Mouse (Mus musculus) MEL (cell line): ENCODE results near the gene Nacc2. TPM values are rescaled to one million over a fixed set of nuclear protein-coding genes. Genes with fewer than 3 reads are reported as not detected.

ENCODE experiments used
- DNase-seq: peaks from one replicate; pipeline ENCODE4 v3.0.0; 2011; ENCODE audit warnings: low read depth, low spot score
- H3K27ac ChIP-seq: 2 replicates; pipeline ENCODE4 v1.5.1; 2012; ENCODE audit warnings: low read depth, mild to moderate bottlenecking, control low read depth, low read length, moderate library complexity; ENCODE audit not compliant: control insufficient read depth
- H3K27me3 ChIP-seq, 2 experiments: fragments of 150-350 bp in 1 of 2; sonication (generic) in 1 of 2; 2 replicates each; pipeline ENCODE4 v1.6.1; 2012; ENCODE audit warnings: low read length in 2 of 2, mild to moderate bottlenecking in 2 of 2, improper control_type of control experiment in 1 of 2, moderate library complexity in 1 of 2; ENCODE audit not compliant: insufficient read depth in 2 of 2, control insufficient read depth in 1 of 2
- H3K36me3 ChIP-seq, 2 experiments: 2 replicates each; pipeline ENCODE4 v1.6.1; 2012 to 2014; ENCODE audit warnings: low read length in 2 of 2, improper control_type of control experiment in 1 of 2, inconsistent platforms in 1 of 2, mild to moderate bottlenecking in 1 of 2; ENCODE audit not compliant: insufficient read depth in 2 of 2, control insufficient read depth in 1 of 2
- H3K4me1 ChIP-seq, 2 experiments: fragments of 150-350 bp in 1 of 2; sonication (generic) in 1 of 2; 2 replicates each; pipeline ENCODE4 v1.6.1; 2012; ENCODE audit warnings: low read length in 2 of 2, improper control_type of control experiment in 1 of 2, mild to moderate bottlenecking in 1 of 2; ENCODE audit not compliant: insufficient read depth in 2 of 2, control insufficient read depth in 1 of 2
- H3K4me3 ChIP-seq, 2 experiments: fragments of 150-350 bp in 1 of 2; sonication (generic) in 1 of 2; 2 replicates each; pipeline ENCODE4 v1.5.1; 2012; ENCODE audit warnings: low read depth in 2 of 2, low read length in 2 of 2, mild to moderate bottlenecking in 2 of 2, moderate library complexity in 2 of 2, control low read depth in 1 of 2, improper control_type of control experiment in 1 of 2; ENCODE audit not compliant: control insufficient read depth in 1 of 2, insufficient read depth in 1 of 2
- H3K79me2 ChIP-seq: 2 replicates; pipeline ENCODE4 v1.6.1; 2012; ENCODE audit warnings: mild to moderate bottlenecking, low read length, moderate library complexity; ENCODE audit not compliant: control insufficient read depth, poor library complexity, insufficient read depth
- H3K9ac ChIP-seq: 2 replicates; pipeline ENCODE4 v1.6.1; 2012; ENCODE audit warnings: low read depth, mild to moderate bottlenecking, control low read depth, low read length, moderate library complexity; ENCODE audit not compliant: control insufficient read depth, poor library complexity, severe bottlenecking
- H3K9me3 ChIP-seq: fragments of 150-350 bp; sonication (generic); replicated peaks from 2 replicates; pipeline ENCODE4 v1.6.1; 2012; ENCODE audit warnings: mild to moderate bottlenecking, low read length, improper control_type of control experiment, moderate library complexity; ENCODE audit not compliant: insufficient read depth
- BHLHE40 ChIP-seq: IDR thresholded peaks from 2 replicates; pipeline ENCODE4 v1.6.1; 2012; ENCODE audit warnings: low read depth, mild to moderate bottlenecking, inconsistent platforms, low read length, improper control_type of control experiment, borderline replicate concordance
- CTCF ChIP-seq, 3 experiments: IDR thresholded peaks in 2 of 3; conservative IDR thresholded peaks in 1 of 3; 2 replicates each; pipeline ENCODE4 v1.5.1; 2011 to 2012; ENCODE audit warnings: low read length in 3 of 3, low read depth in 2 of 3, mild to moderate bottlenecking in 2 of 3, improper control_type of control experiment in 1 of 3, inconsistent platforms in 1 of 3, mixed read lengths in 1 of 3, moderate library complexity in 1 of 3; ENCODE audit not compliant: control insufficient read depth in 1 of 3, insufficient read depth in 1 of 3, poor library complexity in 1 of 3, severe bottlenecking in 1 of 3
- E2F4 ChIP-seq: IDR thresholded peaks from 2 replicates; pipeline ENCODE4 v1.6.1; 2011; ENCODE audit warnings: low read depth, low read length, improper control_type of control experiment, borderline replicate concordance
- EP300 ChIP-seq, 2 experiments: IDR thresholded peaks; 2 replicates each; pipeline ENCODE4 v1.6.1; 2011; ENCODE audit warnings: improper control_type of control experiment in 2 of 2, low read length in 2 of 2, low read depth in 1 of 2, mild to moderate bottlenecking in 1 of 2
- GABPA ChIP-seq: IDR thresholded peaks from 2 replicates; pipeline ENCODE4 v1.6.1; 2012; ENCODE audit warnings: low read depth, mild to moderate bottlenecking, inconsistent platforms, low read length, improper control_type of control experiment, moderate library complexity
- GATA1 ChIP-seq: IDR thresholded peaks from 2 replicates; pipeline ENCODE4 v1.6.1; 2011; ENCODE audit warnings: low read depth, low read length, improper control_type of control experiment
- JUND ChIP-seq: IDR thresholded peaks from 2 replicates; pipeline ENCODE4 v1.6.1; 2011; ENCODE audit warnings: low read depth, mild to moderate bottlenecking, improper control_type of control experiment, low read length
- MAFK ChIP-seq: IDR thresholded peaks from 2 replicates; pipeline ENCODE4 v1.6.1; 2011; ENCODE audit warnings: low read depth, mild to moderate bottlenecking, low read length, improper control_type of control experiment, borderline replicate concordance
- MAZ ChIP-seq: IDR thresholded peaks from 2 replicates; pipeline ENCODE4 v1.6.1; 2012; ENCODE audit warnings: low read depth, mild to moderate bottlenecking, inconsistent platforms, low read length, improper control_type of control experiment
- MEF2A ChIP-seq: IDR thresholded peaks from 2 replicates; pipeline ENCODE4 v1.6.1; 2014; ENCODE audit warnings: low read depth, mild to moderate bottlenecking, inconsistent platforms, low read length, improper control_type of control experiment; ENCODE audit not compliant: poor library complexity, insufficient replicate concordance, severe bottlenecking; ENCODE audit errors: extremely low read depth
- MXI1 ChIP-seq: IDR thresholded peaks from 2 replicates; pipeline ENCODE4 v1.6.1; 2011; ENCODE audit warnings: mild to moderate bottlenecking, low read depth, low read length, improper control_type of control experiment
- MYB ChIP-seq: IDR thresholded peaks from 2 replicates; pipeline ENCODE4 v1.6.1; 2011; ENCODE audit warnings: mild to moderate bottlenecking, low read depth, low read length, improper control_type of control experiment
- NRF1 ChIP-seq: IDR thresholded peaks from 2 replicates; pipeline ENCODE4 v1.6.1; 2014; ENCODE audit warnings: low read depth, mild to moderate bottlenecking, inconsistent platforms, low read length, improper control_type of control experiment, moderate library complexity; ENCODE audit not compliant: poor library complexity, insufficient read depth, severe bottlenecking
- POLR2A ChIP-seq, 2 experiments: IDR thresholded peaks; 2 replicates each; pipeline ENCODE4 v1.6.1; 2011 to 2012; ENCODE audit warnings: low read length in 2 of 2, mild to moderate bottlenecking in 2 of 2, control low read depth in 1 of 2, improper control_type of control experiment in 1 of 2, low read depth in 1 of 2, moderate library complexity in 1 of 2; ENCODE audit not compliant: control insufficient read depth in 1 of 2, insufficient read depth in 1 of 2, poor library complexity in 1 of 2
- POLR2AphosphoS5 ChIP-seq: IDR thresholded peaks from 2 replicates; pipeline ENCODE4 v1.6.1; 2012; ENCODE audit warnings: low read depth, borderline replicate concordance, mild to moderate bottlenecking, inconsistent platforms, low read length, moderate library complexity, mixed read lengths
- RCOR1 ChIP-seq: IDR thresholded peaks from 2 replicates; pipeline ENCODE4 v1.6.1; 2012; ENCODE audit warnings: low read depth, mild to moderate bottlenecking, inconsistent platforms, low read length, improper control_type of control experiment
- SIN3A ChIP-seq: IDR thresholded peaks from 2 replicates; pipeline ENCODE4 v1.6.1; 2012; ENCODE audit warnings: low read length, improper control_type of control experiment, inconsistent platforms
- TBP ChIP-seq: IDR thresholded peaks from 2 replicates; pipeline ENCODE4 v1.8.0; 2011; ENCODE audit warnings: low read depth, low read length, improper control_type of control experiment
- UBTF ChIP-seq: IDR thresholded peaks from 2 replicates; pipeline ENCODE4 v1.6.1; 2012; ENCODE audit warnings: low read depth, mild to moderate bottlenecking, inconsistent platforms, low read length, improper control_type of control experiment, moderate library complexity, borderline replicate concordance; ENCODE audit not compliant: insufficient read depth
- USF1 ChIP-seq: IDR thresholded peaks from 2 replicates; pipeline ENCODE4 v1.6.1; 2014; ENCODE audit warnings: low read depth, mild to moderate bottlenecking, inconsistent platforms, low read length, improper control_type of control experiment, moderate library complexity
- USF2 ChIP-seq, 2 experiments: IDR thresholded peaks; 2 replicates each; pipeline ENCODE4 v1.6.1; 2011 to 2012; ENCODE audit warnings: improper control_type of control experiment in 2 of 2, low read length in 2 of 2, borderline replicate concordance in 1 of 2, inconsistent platforms in 1 of 2, low read depth in 1 of 2, mild to moderate bottlenecking in 1 of 2; ENCODE audit not compliant: insufficient read depth in 1 of 2
- ZC3H11A ChIP-seq: IDR thresholded peaks from 2 replicates; pipeline ENCODE4 v1.6.1; 2012; ENCODE audit warnings: low read depth, mild to moderate bottlenecking, inconsistent platforms, low read length, improper control_type of control experiment
- ZKSCAN1 ChIP-seq: IDR thresholded peaks from 2 replicates; pipeline ENCODE4 v1.6.1; 2012; ENCODE audit warnings: low read depth, mild to moderate bottlenecking, inconsistent platforms, low read length, improper control_type of control experiment, moderate library complexity
- ZMIZ1 ChIP-seq: IDR thresholded peaks from 2 replicates; pipeline ENCODE4 v1.6.1; 2012; ENCODE audit warnings: low read depth, mild to moderate bottlenecking, inconsistent platforms, low read length, improper control_type of control experiment, moderate library complexity
- ZNF384 ChIP-seq: IDR thresholded peaks from 2 replicates; pipeline ENCODE4 v1.6.1; 2012; ENCODE audit warnings: low read depth, mild to moderate bottlenecking, inconsistent platforms, low read length, improper control_type of control experiment
- polyA plus RNA-seq, 2 experiments: library from polyadenylated mRNA; stranded (reverse) in 1 of 2; unstranded in 1 of 2; fragments of >175 nt in 1 of 2; fragments of >200 nt in 1 of 2; gene quantifications; 2 replicates each; pipeline versions ENCODE4 v1.2.1 to v1.2.4; 2012; ENCODE audit warnings: low replicate concordance in 2 of 2, low read depth in 1 of 2; ENCODE audit not compliant: insufficient read length in 2 of 2, insufficient read depth in 1 of 2, missing spikeins in 1 of 2
- total RNA-seq: library from RNA; depleted of rRNA; stranded (reverse); fragments of 300-350 nt; gene quantifications from 2 replicates; pipeline ENCODE4 v1.2.3, GENCODE M21; 2012

Gene Nacc2
- total and polyA plus RNA-seq, 3 experiments: 0.19 to 1.7 TPM; not detected in 1

GRCm38 (mm10) chr2:26144331-26144730, 21.3 kb upstream of the Nacc2 start:
- peaks cover 0 to 2% of the 10 kb centered on the region in 2 experiments; a peak in 1 of 4 replicates for H3K36me3 ChIP-seq
- TF ChIP-seq POLR2AphosphoS5: no peak
- TF ChIP-seq MEF2A: no peak
- no peak for TF ChIP-seq USF2 (IDR thresholded peaks at IDR 0.05; ENCODE audit: borderline replicate concordance in 1 of 2, insufficient read depth in 1 of 2, low read depth in 1 of 2, low read length in 2 of 2)
- no peak for TF ChIP-seq POLR2A (IDR thresholded peaks at IDR 0.05; ENCODE audit: control insufficient read depth in 1 of 2, insufficient read depth in 1 of 2, low read depth in 1 of 2, low read length in 2 of 2, poor library complexity in 1 of 2)
- TF ChIP-seq JUND: no peak
- no peak for TF ChIP-seq GATA1
- no peak for TF ChIP-seq CTCF (IDR thresholded peaks at IDR 0.05 in 2 of 3, conservative IDR thresholded peaks at IDR 0.05 in 1 of 3; ENCODE audit: control insufficient read depth in 1 of 3, insufficient read depth in 1 of 3, low read depth in 2 of 3, low read length in 3 of 3, poor library complexity in 1 of 3, severe bottlenecking in 1 of 3)
- TF ChIP-seq ZKSCAN1: no peak
- no peak for TF ChIP-seq USF1
- TF ChIP-seq BHLHE40: no peak
- no peak for TF ChIP-seq ZC3H11A
- no peak for TF ChIP-seq RCOR1
- TF ChIP-seq MXI1: no peak
- no peak for TF ChIP-seq NRF1
- TF ChIP-seq ZNF384: no peak
- no peak overlapping the region for H3K27ac ChIP-seq
- no peak overlapping the region for H3K4me3 ChIP-seq
- H3K4me1 ChIP-seq: peaks cover 0 to 5% of the 10 kb centered on the region in 2 experiments; a peak in 1 of 4 replicates
- no peak for DNase-seq
- H3K27me3 ChIP-seq: no peaks in the 10 kb centered on the region
- peaks cover 10% of the 10 kb centered on the region; the same call in 1 of the 2 replicates for H3K79me2 ChIP-seq
- no peaks in the 10 kb centered on the region for H3K9me3 ChIP-seq
- no peak overlapping the region for H3K9ac ChIP-seq

DNA sequence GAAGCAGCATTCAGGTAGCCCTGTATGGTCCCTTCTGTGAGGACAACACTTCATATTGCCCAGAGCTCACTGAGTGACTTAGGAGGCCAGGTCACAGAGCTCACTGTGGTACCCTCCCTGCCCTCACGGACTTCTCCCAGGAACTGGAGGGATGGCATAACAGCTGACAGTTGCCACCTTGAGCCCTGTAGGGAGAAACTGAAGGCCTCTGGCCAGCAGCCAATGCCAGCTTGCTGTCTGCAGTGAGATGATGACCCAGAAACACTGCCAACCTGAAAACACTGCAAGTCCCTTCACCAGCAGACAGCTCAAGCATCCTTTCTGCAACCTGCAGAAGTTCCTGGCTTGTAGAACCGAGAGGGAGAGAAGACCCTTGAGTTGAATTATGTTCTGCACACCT, 20.5 kb upstream of the Nacc2 start:
- Histone ChIP-seq H3K27me3 (no peaks in the 10 kb centered on the region), H3K9me3 (no peaks in the 10 kb centered on the region), H3K36me3 (peaks cover 0 to 2% of the 10 kb centered on the region in 2 experiments; a peak in 1 of 4 replicates), H3K79me2 (peaks cover 18% of the 10 kb centered on the region), H3K4me3 (no peak overlapping the region), H3K4me1 (peaks cover 0 to 5% of the 10 kb centered on the region in 2 experiments; a peak in 1 of 4 replicates), H3K27ac (no peak overlapping the region), H3K9ac (no peak overlapping the region)
- TF ChIP-seq RCOR1 (no peak), SIN3A (no peak), EP300 (IDR thresholded peaks at IDR 0.05; ENCODE audit: low read depth in 1 of 2, low read length in 2 of 2) (no peak), POLR2AphosphoS5 (no peak), ZMIZ1 (no peak), JUND (no peak), E2F4 (no peak), MAFK (no peak), MYB (no peak), UBTF (no peak), POLR2A (IDR thresholded peaks at IDR 0.05; ENCODE audit: control insufficient read depth in 1 of 2, insufficient read depth in 1 of 2, low read depth in 1 of 2, low read length in 2 of 2, poor library complexity in 1 of 2) (no peak), USF1 (no peak), CTCF (IDR thresholded peaks at IDR 0.05 in 2 of 3, conservative IDR thresholded peaks at IDR 0.05 in 1 of 3; ENCODE audit: control insufficient read depth in 1 of 3, insufficient read depth in 1 of 3, low read depth in 2 of 3, low read length in 3 of 3, poor library complexity in 1 of 3, severe bottlenecking in 1 of 3) (no peak), TBP (no peak), GABPA (no peak), USF2 (IDR thresholded peaks at IDR 0.05; ENCODE audit: borderline replicate concordance in 1 of 2, insufficient read depth in 1 of 2, low read depth in 1 of 2, low read length in 2 of 2) (no peak), MAZ (no peak)
- no peak for DNase-seq
